Mouse (Mus musculus) mesoderm, embryonic 11.5 days (tissue): ENCODE results near the gene Spred3.
"Not testable (repeated sequence)": the region's sequence is repeated elsewhere in the genome, so short reads cannot be mapped to it uniquely, and the experiment has no call there.

ENCODE experiments used
- DNase-seq: peaks from one replicate; pipeline ENCODE4 v3.0.0-alpha.2; 2012; ENCODE audit warnings: low read depth, low spot score

Gene Spred3

DNA sequence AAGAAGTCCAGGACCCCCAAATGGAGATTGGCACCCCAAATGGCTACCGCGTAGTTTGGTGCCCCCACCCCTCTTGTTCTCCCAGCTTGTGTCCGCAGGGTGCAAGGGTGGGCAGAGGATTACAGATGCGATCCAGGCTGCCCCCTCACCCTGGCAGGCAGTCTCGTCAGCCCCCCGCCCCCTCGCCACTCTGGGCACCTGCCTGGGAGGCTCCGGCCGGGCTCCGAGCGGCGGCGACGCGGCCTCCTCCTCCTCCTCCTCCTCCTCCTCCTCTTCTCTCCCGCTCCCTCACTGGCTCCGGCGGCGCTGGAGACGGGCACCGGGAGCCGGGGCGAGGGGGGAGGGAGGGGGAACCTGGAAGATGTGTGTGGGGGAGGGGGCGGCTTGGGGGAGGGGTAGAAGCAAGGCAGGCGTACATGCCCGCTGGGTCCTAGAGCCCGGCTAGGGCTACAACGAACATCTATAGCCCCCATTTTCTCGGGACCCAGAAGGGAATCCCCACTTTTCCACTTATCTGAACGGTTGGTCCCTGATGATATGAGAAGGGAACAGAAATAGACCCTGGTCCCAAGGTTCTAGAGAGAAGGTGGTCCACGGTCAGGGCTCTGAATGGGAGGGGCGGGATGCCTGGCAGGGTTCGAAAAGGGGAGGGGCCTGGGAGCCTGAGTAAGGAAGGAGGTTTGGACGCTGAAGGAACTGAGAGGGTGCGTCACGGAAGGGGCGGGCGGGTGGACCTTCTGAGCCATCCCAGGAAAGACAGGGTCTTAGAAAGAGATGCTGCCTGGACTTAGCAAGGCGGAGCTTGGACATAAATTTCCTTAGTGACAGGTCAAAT, 763 bp downstream of the Spred3 start:
- peak; percentile 90 for DNase-seq

- peak; percentile 61 for DNase-seq
Measured at GRCm38 (mm10) chr7:29168791-29169230, 1.4 kb downstream of the Spred3 start.

DNA sequence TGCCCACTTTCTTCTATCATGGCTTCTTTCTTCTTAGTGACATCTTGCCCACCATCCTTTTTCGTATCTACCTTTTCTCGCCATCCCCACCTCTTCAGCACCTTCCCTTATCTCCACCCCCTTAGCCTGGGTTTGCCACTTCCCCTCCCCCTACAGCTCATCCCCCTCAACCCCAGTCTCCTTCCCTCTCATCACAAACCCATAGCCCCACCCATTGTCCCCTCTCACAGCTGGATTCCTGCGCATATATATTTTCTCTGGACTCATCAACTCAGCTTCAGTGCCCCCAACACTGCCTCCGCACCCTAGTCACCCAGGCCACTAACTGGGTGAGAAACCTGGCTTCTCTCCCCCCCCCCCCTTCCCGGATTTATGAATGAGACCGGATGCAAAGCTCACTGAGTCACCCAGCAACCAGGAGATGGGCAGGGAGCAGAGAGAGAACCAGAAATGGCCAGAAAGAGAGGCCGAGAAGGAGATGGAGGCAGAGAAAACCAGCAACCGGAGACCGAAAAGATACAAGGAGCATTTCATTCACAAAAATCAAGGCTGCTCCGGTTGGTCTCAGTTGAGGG, 2.0 kb downstream of the Spred3 start:
- DNase-seq = no peak

DNA sequence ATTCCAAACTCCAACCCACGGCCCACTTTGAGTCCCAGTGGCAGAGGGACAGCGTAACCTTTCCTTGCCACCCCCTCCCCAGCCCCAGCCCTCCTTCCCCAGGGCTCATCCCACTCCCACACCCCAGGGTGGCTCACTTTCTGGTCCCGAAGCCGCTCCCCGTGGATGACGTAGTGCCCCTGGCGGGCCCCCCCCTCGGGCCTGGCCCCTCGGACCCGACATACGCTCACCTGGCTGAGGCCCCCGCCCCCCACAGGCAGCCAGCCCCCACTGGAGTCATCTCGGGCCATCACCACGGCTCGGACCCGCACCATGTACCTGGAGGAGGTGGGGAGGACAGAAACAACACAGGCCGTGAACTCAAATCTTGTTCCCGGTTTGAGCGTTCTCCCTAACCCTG, 2.6 kb downstream of the Spred3 start:
- no peak for DNase-seq

DNA sequence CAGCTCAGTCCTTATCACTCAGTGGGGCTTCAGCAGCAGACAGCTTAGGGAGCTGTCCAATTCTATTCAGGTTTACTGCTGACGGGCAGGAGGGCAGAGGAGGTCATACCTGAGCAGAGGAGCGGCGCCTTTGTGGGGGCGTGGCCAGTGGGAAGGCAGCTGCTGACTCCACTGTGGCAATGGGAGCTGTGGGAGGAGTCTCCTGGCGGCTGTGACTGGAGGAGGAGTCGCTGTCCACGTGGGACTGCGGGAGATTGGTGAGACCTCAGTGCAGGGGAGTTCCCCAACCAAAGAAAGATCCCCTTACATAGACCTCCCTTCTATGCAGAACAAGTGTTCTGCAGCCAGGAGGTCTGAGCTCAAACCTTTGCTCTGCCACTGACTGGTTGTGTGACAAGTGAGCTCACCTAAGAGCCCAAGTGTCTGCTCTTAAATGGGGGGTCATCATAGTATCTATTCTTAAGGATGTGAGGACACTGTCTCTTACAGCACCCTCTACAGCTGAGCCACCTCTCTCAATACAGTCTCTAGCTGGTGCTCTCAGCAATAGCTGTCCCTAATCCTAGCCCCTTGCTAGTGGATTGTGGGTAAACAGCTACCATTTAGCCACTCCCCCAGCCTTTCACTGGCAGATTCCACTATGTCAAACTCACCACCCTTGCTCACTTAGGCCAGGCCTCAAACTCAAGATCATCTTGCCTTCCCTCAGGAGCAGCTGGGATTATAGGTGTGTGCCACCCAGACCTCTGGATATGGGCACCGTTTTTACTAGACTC, 7.3 kb downstream of the Spred3 start:
- peak; percentile 33 for DNase-seq

- DNase-seq = no peak
Measured at GRCm38 (mm10) chr7:29162294-29162693, 7.9 kb downstream of the Spred3 start.

GRCm38 (mm10) chr7:29158264-29158663, 11.9 kb downstream of the Spred3 start:
- DNase-seq = no peak

DNA sequence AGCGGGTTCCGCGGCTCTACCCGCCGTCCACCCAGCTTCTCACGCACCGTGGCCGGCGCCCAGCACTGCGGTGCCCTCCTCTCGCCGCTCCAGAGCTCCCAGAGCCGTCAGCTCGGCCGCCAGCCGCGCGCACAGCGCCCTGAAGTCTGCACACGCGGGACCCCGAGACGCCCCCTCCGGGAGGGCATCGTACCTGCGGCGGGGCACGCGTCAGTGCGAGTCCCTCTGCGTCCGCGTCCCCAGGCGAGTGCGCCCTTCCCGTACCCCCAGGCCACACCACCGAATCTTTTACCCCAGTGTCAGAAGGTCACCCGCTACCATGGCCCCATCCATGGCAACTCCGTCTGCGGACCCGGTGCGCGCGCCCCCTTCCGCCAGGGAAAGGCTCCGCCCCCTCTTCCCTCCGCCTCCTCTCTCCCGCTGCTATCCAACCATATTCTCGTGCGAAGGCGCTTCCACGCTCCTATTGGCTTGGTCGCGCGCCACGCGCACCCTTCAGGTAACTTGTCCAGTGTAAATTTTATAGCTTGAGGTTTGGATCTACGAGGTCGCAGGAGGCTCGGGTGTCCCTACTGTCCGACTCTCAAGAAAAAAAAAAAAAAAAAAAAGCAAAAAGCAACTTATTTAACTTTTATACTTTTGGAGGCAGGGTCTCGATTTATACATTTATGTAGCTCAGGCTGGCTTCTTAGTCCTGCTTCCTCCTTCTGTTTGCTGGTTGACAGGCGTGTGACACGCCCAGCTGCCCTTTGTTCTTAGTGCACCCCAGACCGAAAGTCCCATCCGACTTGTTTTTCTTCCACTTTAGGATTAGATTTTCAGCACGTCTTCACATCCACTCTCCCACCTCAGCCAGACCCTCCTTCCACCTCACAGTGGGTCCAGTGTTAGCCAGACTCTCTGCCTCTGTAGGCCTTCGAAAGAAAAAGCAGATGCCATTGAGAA, 14.1 kb downstream of the Spred3 start, which contains the start of gene Fam98c:
Gene Fam98c (minus strand): TSS at position 397 of the 945 bp plus-strand sequence.
- DNase-seq = peak; percentile 86

DNA sequence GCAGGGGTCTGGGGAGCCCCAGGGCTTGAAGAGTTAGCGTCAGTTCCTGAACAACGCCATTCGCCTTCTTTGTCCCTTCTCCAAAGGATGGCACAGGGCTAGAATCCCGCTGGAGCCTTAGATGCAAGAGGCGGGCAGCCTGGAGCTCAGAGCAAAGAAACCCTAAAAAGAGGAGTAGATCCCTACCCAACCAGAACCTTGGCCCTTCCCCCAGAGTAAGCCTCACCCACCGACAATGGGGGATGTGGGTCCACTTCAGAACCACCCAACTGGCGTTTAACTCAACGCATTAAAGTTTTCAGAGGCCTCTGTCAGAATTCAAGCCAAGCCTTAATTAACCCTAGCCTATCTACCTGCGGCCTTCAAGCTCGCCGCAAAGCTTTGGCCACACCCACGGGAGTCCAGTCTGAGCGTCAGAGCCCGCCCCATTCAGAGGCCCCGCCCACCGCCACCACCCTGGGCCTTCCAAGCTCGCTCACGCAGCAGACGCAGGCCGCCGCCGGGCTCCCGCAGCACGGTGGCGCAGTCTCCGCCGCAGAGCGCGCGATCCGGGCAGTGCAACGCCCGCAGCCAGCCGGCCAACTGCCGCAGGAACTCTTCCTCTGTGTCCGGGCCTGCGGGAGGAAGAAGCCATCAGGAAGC, 14.9 kb downstream of the Spred3 start:
- peak; percentile 86 for DNase-seq

DNA sequence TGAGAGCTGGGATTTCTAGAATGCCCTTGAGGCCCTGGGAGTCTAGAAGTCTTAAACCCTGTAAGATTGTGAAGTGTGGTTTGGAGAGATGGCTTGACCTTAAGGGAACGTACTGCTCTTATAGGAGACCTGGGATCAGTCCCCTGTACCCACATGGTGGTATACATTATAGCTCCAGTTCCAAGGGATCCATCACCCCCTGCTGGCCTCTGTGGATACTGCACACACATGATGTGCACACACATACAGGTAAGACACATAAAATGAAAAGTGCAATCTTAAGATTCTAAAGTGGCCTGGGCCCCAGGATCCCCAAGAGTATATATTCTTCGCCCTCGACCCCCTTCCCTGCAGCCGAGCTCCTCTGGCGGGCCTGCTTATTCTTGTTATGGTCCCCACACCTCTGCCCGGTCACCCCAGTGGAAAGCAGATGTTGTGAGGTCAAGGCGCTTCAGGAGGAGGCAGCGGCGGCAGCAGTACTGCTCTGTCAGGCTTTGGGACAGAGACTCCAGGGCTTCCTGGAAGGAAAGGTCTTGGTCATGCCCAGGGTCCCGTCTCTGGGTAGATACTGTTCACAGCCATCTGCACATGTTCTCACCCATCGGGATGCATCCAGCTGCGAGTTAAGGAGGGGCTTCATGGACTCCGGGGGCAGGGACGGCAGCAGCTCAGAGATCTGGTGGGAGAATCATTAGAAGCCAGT, 16.0 kb downstream of the Spred3 start:
- no peak for DNase-seq

GRCm38 (mm10) chr7:29151486-29151885, 18.7 kb downstream of the Spred3 start:
- DNase-seq = no peak

DNA sequence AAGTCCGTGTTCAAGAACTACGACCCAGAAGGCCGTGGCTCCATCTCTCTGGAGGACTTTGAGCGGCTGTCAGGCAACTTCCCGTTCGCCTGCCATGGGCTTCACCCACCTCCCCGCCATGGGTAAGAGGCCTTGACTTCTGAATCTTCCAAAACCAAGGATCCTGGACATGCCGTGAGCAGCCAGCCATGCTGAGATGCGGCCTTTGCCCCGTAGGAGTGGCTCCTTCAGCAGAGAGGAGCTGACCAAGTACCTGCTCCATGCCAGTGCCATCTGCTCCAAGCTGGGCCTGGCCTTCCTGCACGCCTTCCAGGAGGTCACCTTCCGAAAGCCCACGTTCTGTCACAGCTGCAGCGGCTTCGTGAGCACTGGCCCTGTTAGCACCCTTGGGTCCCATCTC, 21.4 kb downstream of the Spred3 start:
- DNase-seq = no peak

DNA sequence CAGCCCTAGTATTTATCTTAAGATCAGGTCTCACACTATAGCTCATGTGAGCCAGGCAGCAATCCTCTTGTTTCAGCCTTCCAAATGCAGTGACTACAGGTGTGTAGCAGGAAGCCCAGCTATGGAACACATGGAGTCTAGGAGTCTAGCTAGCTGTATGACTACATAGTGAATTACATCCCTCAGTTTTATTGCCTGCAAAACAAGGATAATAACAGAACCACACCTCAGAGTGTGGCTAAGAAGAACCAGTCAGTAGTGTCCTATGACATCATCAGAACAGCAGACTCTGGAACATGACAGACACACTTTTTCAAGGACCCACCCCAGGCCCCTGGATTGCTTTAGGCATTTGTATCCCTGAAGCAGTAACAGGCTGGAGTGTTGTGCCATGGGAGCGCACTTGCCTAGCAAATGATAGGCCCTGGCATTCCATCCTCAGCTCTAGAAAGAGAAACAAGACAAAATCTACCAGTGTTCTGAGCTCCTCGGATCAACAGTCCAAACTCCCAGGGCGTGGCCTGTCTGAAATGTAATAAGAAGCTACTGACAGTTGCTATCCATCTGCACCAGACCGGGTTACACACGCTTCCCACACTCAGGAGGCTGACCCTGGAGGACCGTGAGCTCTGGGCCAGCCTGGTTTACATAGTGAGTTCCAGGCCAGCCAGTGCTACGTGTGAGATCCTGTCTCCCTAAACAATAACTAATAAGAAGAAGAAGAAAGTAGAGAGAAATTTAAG, 23.4 kb downstream of the Spred3 start:
- no peak for DNase-seq

DNA sequence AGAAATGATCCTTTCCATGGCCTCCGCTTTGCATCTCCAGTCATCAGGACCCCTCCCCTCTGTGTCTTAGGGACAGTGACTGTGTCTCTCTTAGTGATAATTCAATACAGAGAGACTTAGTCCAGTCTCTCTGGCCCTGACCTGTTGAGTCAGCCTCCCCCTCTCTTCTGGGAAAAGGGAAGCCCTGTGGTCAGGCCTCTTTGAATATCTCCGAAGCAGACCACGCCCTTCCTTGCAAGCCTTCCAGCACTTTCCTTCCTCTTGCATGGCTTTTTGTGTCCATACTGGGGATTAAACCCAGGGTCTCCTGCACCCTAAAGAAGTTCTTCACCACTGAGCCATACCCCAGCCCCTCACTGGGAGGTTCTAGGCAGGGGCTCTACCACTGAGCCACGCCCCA, 26.2 kb downstream of the Spred3 start:
- no peak for DNase-seq

DNA sequence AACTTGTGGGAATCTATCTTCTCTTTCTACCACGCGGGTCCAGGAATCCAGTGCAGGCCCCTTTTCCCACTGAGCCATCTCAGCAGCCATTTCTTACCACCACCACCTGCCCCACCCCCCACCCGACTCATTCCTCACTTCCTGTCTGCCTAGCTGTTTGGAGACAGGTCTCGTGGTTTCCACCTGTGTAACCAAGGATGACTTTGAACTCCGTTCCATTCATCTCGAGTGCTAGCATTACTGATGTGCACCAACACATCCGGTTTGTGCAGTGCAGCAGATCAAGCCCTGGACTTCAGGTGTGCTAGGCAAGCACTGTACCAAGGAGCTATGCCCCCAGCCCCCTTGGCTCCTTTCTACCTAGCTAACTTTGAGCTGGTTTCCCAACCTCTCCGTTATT, 28.8 kb downstream of the Spred3 start:
- DNase-seq = no peak

- DNase-seq = not testable (repeated sequence)
Measured at GRCm38 (mm10) chr7:29139237-29139636, 31.0 kb downstream of the Spred3 start.

- no peak for DNase-seq
Measured at GRCm38 (mm10) chr7:29137429-29137828, 32.8 kb downstream of the Spred3 start.

GRCm38 (mm10) chr7:29134693-29135386, 35.4 kb downstream of the Spred3 start, which contains the start of gene Rasgrp4:
Rasgrp4 (plus strand) TSS chr7:29134851.
- peak; percentile 53 for DNase-seq

DNA sequence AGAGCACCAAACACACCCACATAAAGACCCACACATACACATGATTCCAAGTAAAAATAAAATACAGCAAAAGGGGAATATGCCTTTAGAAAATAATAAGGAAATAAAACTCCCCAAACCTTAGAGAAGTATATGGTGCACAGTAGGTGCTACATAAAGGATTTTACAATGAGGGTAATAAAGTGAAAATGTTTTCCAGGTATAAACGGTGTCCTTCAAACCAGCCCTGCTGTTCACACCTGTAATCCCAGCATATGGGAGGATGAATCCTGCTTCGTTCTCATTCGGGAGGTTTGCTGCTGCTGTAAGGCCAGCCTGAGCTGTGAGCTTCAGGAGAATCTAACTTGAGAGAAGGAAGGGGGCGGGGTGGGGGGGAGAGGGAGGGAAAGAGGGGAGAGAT, 36.0 kb downstream of the Spred3 start:
- no peak for DNase-seq
